Mouse (Mus musculus) spleen, embryonic (tissue): ENCODE measurements at regions not wholly inside any gene's neighbourhood (a gene's known extent, or its start where the extent isn't known, plus 50 kb on each side); places are given as distances from the start of the nearest gene placed in this dataset.

Experiments
- CTCF ChIA-PET: fragments of 350-600 bp; sonication (Branson Sonifier 250); formaldehyde crosslinking; loops from one replicate; lab custom pipeline; 2022; lab: Charles Lee

GRCm38 (mm10) chr1:183961383-183961782 is 51.7 kb upstream of the Dusp10 start:
- CTCF ChIA-PET = no interaction called here

DNA sequence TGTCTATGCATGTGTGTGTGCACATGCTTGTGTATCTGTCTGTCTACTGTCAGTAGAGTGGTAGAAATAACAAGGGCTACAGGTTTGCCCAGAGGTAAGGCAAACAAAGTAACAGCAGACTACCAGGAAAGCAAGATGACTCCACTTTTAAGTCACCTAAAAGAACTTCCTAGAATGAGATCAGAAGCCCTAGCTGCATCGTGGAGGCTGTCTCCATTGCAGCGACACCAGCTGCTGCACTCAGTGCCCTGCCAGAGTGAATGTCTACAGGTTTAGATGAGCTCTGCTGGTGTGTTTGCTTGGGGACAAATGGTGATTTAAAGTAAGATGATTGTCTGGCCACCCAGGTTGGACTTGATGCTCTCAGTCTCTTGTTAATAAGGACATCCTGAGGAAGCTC is 50.6 kb upstream of the Dusp10 start:
- CTCF ChIA-PET = no interaction called here

- CTCF ChIA-PET = no interaction called here
Observed at GRCm38 (mm10) chr1:183963286-183963685, 49.8 kb upstream of the Dusp10 start.
